10 mouse cellular contexts compared by ENCODE assay signal in the genomic region with DNA sequence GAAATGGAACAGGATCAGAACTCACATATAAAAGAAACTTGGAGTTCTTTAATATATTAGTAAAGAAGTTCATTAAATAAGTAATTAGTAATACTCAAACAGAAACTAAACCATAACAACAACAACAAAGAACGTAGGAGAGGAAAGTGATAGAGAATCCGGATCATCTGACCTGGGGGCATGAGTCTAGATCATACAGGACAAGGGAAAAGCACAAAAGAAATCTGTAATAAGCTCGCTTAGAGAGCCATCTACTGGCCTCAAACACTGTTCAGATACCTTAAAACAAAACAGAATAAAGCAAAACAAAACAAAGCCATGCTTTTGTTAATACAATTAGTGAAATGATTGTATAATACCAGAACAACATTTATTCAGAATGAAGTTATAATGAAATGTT. TPM values are rescaled to one million over a fixed set of nuclear protein-coding genes. Genes with fewer than 3 reads are reported as not detected.
DNase-seq lines count a peak whose midpoint lies in the region; ATAC-seq and TF ChIP-seq lines count a peak whose summit lies in the region.
"Had no signal": no experiment of that assay in that cellular context is flagged by ENCODE, and none has a peak within 500 bp of the region (broad histone marks: within the 10 kb centered on the region; RNA-seq: fewer than 3 reads in every experiment).

No protein-coding gene starts in this region.

- H3K9ac ChIP-seq in midbrain, embryonic 12.5 days (replicated peaks) = no peak overlapping the region
- H3K9ac ChIP-seq: liver, embryonic 13.5 days had no signal

- TF ChIP-seq CTCF in kidney, adult 2 months (conservative IDR thresholded peaks at IDR 0.05; ENCODE audit: insufficient read depth, insufficient read length, low read depth, low read length) = no peak

- H3K27me3 ChIP-seq in kidney, adult 2 months (replicated peaks; ENCODE audit: control insufficient read depth, insufficient read depth, low read length) = no peaks in the 10 kb centered on the region
- no peaks in the 10 kb centered on the region for H3K27me3 ChIP-seq in midbrain, embryonic 12.5 days
- H3K27me3 ChIP-seq: liver, embryonic 13.5 days had no signal

- H3K27ac ChIP-seq in kidney, adult 2 months (ENCODE audit: insufficient read depth, low read depth, low read length) = no peak overlapping the region
- H3K27ac ChIP-seq in midbrain, embryonic 12.5 days (replicated peaks) = no peak overlapping the region
- H3K27ac ChIP-seq: liver, embryonic 13.5 days had no signal

- peak; percentile 48 for DNase-seq in kidney, adult 2 months
- no peak for DNase-seq in kidney, postnatal 4 days
- peak; percentile 33 for DNase-seq in A20 (ENCODE audit: low read depth, low spot score)
- peak; percentile 21 for DNase-seq in R1 (ENCODE audit: low read depth, low spot score)
- no peak for DNase-seq in T-cell, adult 2 months (ENCODE audit: low spot score)
- DNase-seq in ovary, postnatal 14 days (ENCODE audit: low spot score) = no peak
- DNase-seq: cerebellum, adult 11-12 months; liver, embryonic 13.5 days had no signal

- peak; percentile 66; the same call in 1 of the 2 replicates for ATAC-seq in midbrain, embryonic 12.5 days (ENCODE audit: low FRiP score, low read depth)

- no peaks in the 10 kb centered on the region for H3K4me1 ChIP-seq in kidney, adult 2 months (ENCODE audit: control insufficient read depth, insufficient read depth, low read length)
- no peaks in the 10 kb centered on the region for H3K4me1 ChIP-seq in midbrain, embryonic 12.5 days
- H3K4me1 ChIP-seq: liver, embryonic 13.5 days had no signal

- no peak for TF ChIP-seq POLR2A in kidney, adult 2 months (IDR thresholded peaks at IDR 0.05; ENCODE audit: low read depth, low read length)

- H3K4me2 ChIP-seq in midbrain, embryonic 12.5 days (replicated peaks) = no peak overlapping the region
- H3K4me2 ChIP-seq: liver, embryonic 13.5 days had no signal

- 13% methylated on average over 3 of the region's 3 CpGs for WGBS in kidney, adult 2 months
- WGBS in midbrain, embryonic 12.5 days = 44% methylated on average over 3 of the region's 3 CpGs

- H3K4me3 ChIP-seq in kidney, adult 2 months (ENCODE audit: insufficient read depth, low read depth, low read length) = no peak overlapping the region
- no peak overlapping the region for H3K4me3 ChIP-seq in midbrain, embryonic 12.5 days
- H3K4me3 ChIP-seq: liver, embryonic 13.5 days; myocyte had no signal

- H3K9me3 ChIP-seq in midbrain, embryonic 12.5 days = no peaks in the 10 kb centered on the region
- H3K9me3 ChIP-seq: liver, embryonic 13.5 days had no signal

- no peaks in the 10 kb centered on the region for H3K36me3 ChIP-seq in kidney, adult 2 months (ENCODE audit: control insufficient read depth, insufficient read depth, low read length)
- no peaks in the 10 kb centered on the region for H3K36me3 ChIP-seq in midbrain, embryonic 12.5 days
- H3K36me3 ChIP-seq: liver, embryonic 13.5 days had no signal

RNA-seq across cellular contexts. Expression of gene Pln, which starts 31.6 kb away (rescaled TPM):
- polyA plus RNA-seq in kidney, adult 2 months (2012; rRNA removed) = 5.5 and 10.8 TPM in 2 replicates
- 2.0 and 3.0 TPM in 2 replicates for polyA plus RNA-seq in midbrain, embryonic 12.5 days (2016; fragmentation: Nextera tagmentation; extraction: Ambion mirVana)

Comparison
In these comparisons a context has a peak if more than half of its experiments do, and no peak if none do; other contexts are left out.
1. DNase-seq: peak in kidney, adult 2 months (single experiment), A20 (single experiment) and R1 (single experiment); none in kidney, postnatal 4 days (0 of 2), T-cell, adult 2 months (single experiment) and ovary, postnatal 14 days (single experiment).